Mouse (Mus musculus): ENCODE measurements at regions not wholly inside any gene's neighbourhood (a gene's known extent, or its start where the extent isn't known, plus 50 kb on each side); places are given as distances from the start of the nearest gene placed in this dataset.

DNA sequence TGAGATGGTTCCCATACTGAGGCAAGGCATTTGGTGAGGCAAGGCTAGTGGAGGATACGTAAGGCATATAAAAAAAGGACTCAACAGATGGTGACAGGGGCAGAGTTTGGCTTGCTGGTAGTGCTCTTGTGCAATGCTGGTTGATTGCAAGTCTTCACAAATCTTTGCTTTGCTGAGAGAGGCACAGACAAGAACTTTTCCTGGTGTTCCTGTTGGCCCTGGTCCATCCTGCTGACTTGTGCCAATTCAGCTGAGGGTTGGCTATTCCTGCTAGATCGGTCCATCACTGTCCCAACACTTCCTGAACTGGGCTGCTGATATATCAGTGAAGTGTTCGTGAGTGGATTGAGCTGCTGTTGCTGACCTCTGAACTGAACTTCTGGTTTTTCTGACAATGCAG lies 703.3 kb upstream of the Slit2 start:
- TF ChIP-seq CTCF (IDR thresholded peaks at IDR 0.05; ENCODE audit: low read depth) (no peak), EP300 (IDR thresholded peaks at IDR 0.05; ENCODE audit: low read depth) (no peak)

Data from heart, postnatal 0 days (tissue).